Mouse (Mus musculus) forebrain, embryonic 11.5 days (tissue): Measurements from ENCODE around the gene Ppil3. TPM values are rescaled to one million over a fixed set of nuclear protein-coding genes. Genes with fewer than 3 reads are reported as not detected.
A peak's percentile ranks its signal among the peaks of the same experiment; 100 is the strongest.

Experiments
- ATAC-seq: fragments of 200-750 bp; cut with Nextera tagmentation; replicated peaks from 2 replicates; pipeline ENCODE4 v1.8.0; 2017; ENCODE audit warnings: moderate TSS enrichment; ENCODE audit not compliant: low FRiP score
- DNase-seq: peaks from one replicate; pipeline ENCODE4 v3.0.0-alpha.2; 2017; ENCODE audit warnings: low spot score
- H3K27ac ChIP-seq: fragments of 300-500 bp; sonication (generic); 2 replicates; pipeline ENCODE4 v1.5.1; 2014; ENCODE audit warnings: low read depth, low read length
- H3K27me3 ChIP-seq: fragments of 300-500 bp; sonication (generic); 2 replicates; pipeline ENCODE4 v1.6.1; 2014; ENCODE audit warnings: mild to moderate bottlenecking, low read length, mixed read lengths; ENCODE audit not compliant: control insufficient read depth, insufficient read depth
- H3K36me3 ChIP-seq: fragments of 300-500 bp; sonication (generic); 2 replicates; pipeline ENCODE4 v1.6.1; 2014; ENCODE audit warnings: mild to moderate bottlenecking, low read length, moderate library complexity, mixed read lengths; ENCODE audit not compliant: control insufficient read depth, insufficient read depth
- H3K4me1 ChIP-seq: fragments of 300-500 bp; sonication (generic); replicated peaks from 2 replicates; pipeline ENCODE4 v1.6.1; 2014; ENCODE audit warnings: low read length, mixed read lengths; ENCODE audit not compliant: control insufficient read depth, insufficient read depth
- H3K4me2 ChIP-seq: fragments of 300-500 bp; sonication (generic); 2 replicates; pipeline ENCODE4 v1.6.1; 2014; ENCODE audit warnings: low read depth, mild to moderate bottlenecking, low read length, moderate library complexity, mixed read lengths; ENCODE audit not compliant: severe bottlenecking
- H3K4me3 ChIP-seq: fragments of 300-500 bp; sonication (generic); 2 replicates; pipeline ENCODE4 v1.5.1; 2014; ENCODE audit warnings: low read depth, low read length
- H3K9ac ChIP-seq: fragments of 300-500 bp; sonication (generic); 2 replicates; pipeline ENCODE4 v1.6.1; 2014; ENCODE audit warnings: low read length
- H3K9me3 ChIP-seq: fragments of 300-500 bp; sonication (generic); 2 replicates; pipeline ENCODE4 v1.6.1; 2016; ENCODE audit warnings: low read length, mixed read lengths; ENCODE audit not compliant: control insufficient read depth
- WGBS: fragments of 180-500 bp; shearing (Covaris S2); extraction: QIAGEN DNeasy Blood & Tissue Kit; methylation state at CpG from one replicate; pipeline ENCODE4 v1.1.7; 2014; 5-methylcytosine and 5-hydroxymethylcytosine counted together
- polyA plus RNA-seq: library from polyadenylated mRNA; unstranded; fragments of >200 nt; fragmentation: Nextera tagmentation; extraction: Ambion mirVana; gene quantifications from 2 replicates; pipeline ENCODE4 v1.2.1, GENCODE M21; 2014

The Ppil3 gene
- polyA plus RNA-seq, 1 experiment from 2014 or later: 53.8 TPM

GRCm38 (mm10) chr1:58454316-58454715 lies 9.0 kb upstream of the Ppil3 start:
- H3K4me3 ChIP-seq: no peak overlapping the region
- no peak overlapping the region for H3K4me2 ChIP-seq
- H3K36me3 ChIP-seq: peaks cover 10% of the 10 kb centered on the region; the same call in 1 of the 2 replicates
- 90% methylated on average over 6 of the region's 6 CpGs for WGBS
- no peaks in the 10 kb centered on the region for H3K4me1 ChIP-seq
- DNase-seq (no peak), ATAC-seq (no peak)
- H3K27me3 ChIP-seq: no peaks in the 10 kb centered on the region
- H3K27ac ChIP-seq: no peak overlapping the region
- H3K9me3 ChIP-seq: no peaks in the 10 kb centered on the region
- no peak overlapping the region for H3K9ac ChIP-seq

- H3K36me3 ChIP-seq: peaks cover 11% of the 10 kb centered on the region; the same call in 1 of the 2 replicates
- no peak for ATAC-seq
Observed at GRCm38 (mm10) chr1:58448396-58448795, 3.1 kb upstream of the Ppil3 start.

GRCm38 (mm10) chr1:58447766-58448165 lies 2.5 kb upstream of the Ppil3 start:
- Histone ChIP-seq H3K4me2 (no peak overlapping the region), H3K36me3 (peaks cover 8% of the 10 kb centered on the region; the same call in 1 of the 2 replicates), H3K27ac (no peak overlapping the region), H3K4me3 (no peak overlapping the region), H3K4me1 (peaks cover 7% of the 10 kb centered on the region; the same call in 1 of the 2 replicates), H3K9ac (no peak overlapping the region), H3K27me3 (no peaks in the 10 kb centered on the region), H3K9me3 (no peaks in the 10 kb centered on the region)
- 97% methylated on average over 7 of the region's 7 CpGs for WGBS
- ATAC-seq (no peak), DNase-seq (no peak)

More at GRCm38 (mm10) chr1:58448396-58448795, 3.1 kb upstream of the Ppil3 start:
- WGBS: 91% methylated on average over 7 of the region's 7 CpGs
- H3K9ac ChIP-seq: no peak overlapping the region
- no peak for DNase-seq
- H3K4me1 ChIP-seq: peaks cover 7% of the 10 kb centered on the region; the same call in 1 of the 2 replicates
- no peaks in the 10 kb centered on the region for H3K27me3 ChIP-seq
- H3K4me3 ChIP-seq: no peak overlapping the region
- no peak overlapping the region for H3K4me2 ChIP-seq
- H3K27ac ChIP-seq: no peak overlapping the region
- no peaks in the 10 kb centered on the region for H3K9me3 ChIP-seq

GRCm38 (mm10) chr1:58445861-58446260 lies 575 bp upstream of the Ppil3 start:
- H3K27ac ChIP-seq: peak overlapping the region; percentile 55; the same call in 1 of the 2 replicates
- 0 out of 2 replicates have a peak, but pooled peaks have one; percentile 22 for ATAC-seq
- H3K4me3 ChIP-seq: peak overlapping the region; percentile 41
- no peaks in the 10 kb centered on the region for H3K27me3 ChIP-seq
- no peak for DNase-seq
- H3K4me1 ChIP-seq: peaks cover 7% of the 10 kb centered on the region; the same call in 1 of the 2 replicates
- peaks cover 4% of the 10 kb centered on the region; the same call in 1 of the 2 replicates for H3K36me3 ChIP-seq
- 14% methylated on average over 11 of the region's 11 CpGs for WGBS
- no peaks in the 10 kb centered on the region for H3K9me3 ChIP-seq
- H3K9ac ChIP-seq: peak overlapping the region; percentile 82
- H3K4me2 ChIP-seq: peak overlapping the region; percentile 67

GRCm38 (mm10) chr1:58444691-58445090 lies 595 bp downstream of the Ppil3 start:
- H3K27me3 ChIP-seq: no peaks in the 10 kb centered on the region
- peak overlapping the region; percentile 67 for H3K4me2 ChIP-seq
- H3K4me3 ChIP-seq: peak overlapping the region; percentile 41
- H3K36me3 ChIP-seq: peaks cover 4% of the 10 kb centered on the region; the same call in 1 of the 2 replicates
- peaks cover 7% of the 10 kb centered on the region; the same call in 1 of the 2 replicates for H3K4me1 ChIP-seq
- peak overlapping the region; percentile 82 for H3K9ac ChIP-seq
- ATAC-seq (0 out of 2 replicates have a peak, but pooled peaks have one; percentile 26), DNase-seq (no peak)
- 15% methylated on average over 10 of the region's 10 CpGs for WGBS
- H3K27ac ChIP-seq: peak overlapping the region; percentile 55; the same call in 1 of the 2 replicates
- H3K9me3 ChIP-seq: no peaks in the 10 kb centered on the region

- H3K9ac ChIP-seq: no peak overlapping the region
- DNase-seq (no peak), ATAC-seq (0 out of 2 replicates have a peak, but pooled peaks have one; percentile 25)
- no peak overlapping the region for H3K4me3 ChIP-seq
- H3K27me3 ChIP-seq: no peaks in the 10 kb centered on the region
- H3K27ac ChIP-seq: no peak overlapping the region
- H3K9me3 ChIP-seq: no peaks in the 10 kb centered on the region
- 82% methylated on average over 3 of the region's 3 CpGs for WGBS
- H3K36me3 ChIP-seq: peaks cover 6% of the 10 kb centered on the region; the same call in 1 of the 2 replicates
- H3K4me1 ChIP-seq: no peaks in the 10 kb centered on the region; the same call in 1 of the 2 replicates
- no peak overlapping the region for H3K4me2 ChIP-seq
Observed at GRCm38 (mm10) chr1:58424551-58424950, 20.7 kb downstream of the Ppil3 start.

- Histone ChIP-seq H3K36me3 (peaks cover 10% of the 10 kb centered on the region; the same call in 1 of the 2 replicates), H3K27ac (peak within 1 kb of the TSS; percentile 92), H3K9ac (peak within 1 kb of the TSS; percentile 95), H3K27me3 (no peaks in the 10 kb centered on the region), H3K4me2 (peak within 1 kb of the TSS; percentile 71), H3K4me1 (no peaks in the 10 kb centered on the region; the same call in 1 of the 2 replicates), H3K4me3 (peak within 1 kb of the TSS; percentile 75), H3K9me3 (no peaks in the 10 kb centered on the region)
- DNase-seq (peak; percentile 95), ATAC-seq (peak; percentile 94)
- WGBS: under 1% methylated on average over 79 of the region's 79 CpGs
Observed at GRCm38 (mm10) chr1:58423371-58424248, 21.7 kb downstream of the Ppil3 start, which contains the start of gene Clk1. Gene Clk1, minus strand, starts transcription at chr1:58424066.

- H3K9me3 ChIP-seq: no peaks in the 10 kb centered on the region
- peak; percentile 57 for ATAC-seq
Observed at GRCm38 (mm10) chr1:58422879-58423278, 22.4 kb downstream of the Ppil3 start.

More at GRCm38 (mm10) chr1:58422879-58423278, 22.4 kb downstream of the Ppil3 start:
- no peak for DNase-seq
- Histone ChIP-seq H3K9ac (peak overlapping the region; percentile 95), H3K36me3 (peaks cover 13% of the 10 kb centered on the region; the same call in 1 of the 2 replicates), H3K27me3 (no peaks in the 10 kb centered on the region), H3K27ac (peak overlapping the region; percentile 92; the same call in 1 of the 2 replicates), H3K4me2 (peak overlapping the region; percentile 71), H3K4me1 (no peaks in the 10 kb centered on the region; the same call in 1 of the 2 replicates), H3K4me3 (peak overlapping the region; percentile 75)
- 19% methylated on average over 13 of the region's 13 CpGs for WGBS
